Mouse (Mus musculus) heart, postnatal 10 days (tissue): ENCODE data around the gene Ube2n. TPM values are rescaled to one million over a fixed set of nuclear protein-coding genes. Genes with fewer than 3 reads are reported as not detected.

Source experiments
- DNase-seq, 2 experiments: peaks; one replicate each; pipeline ENCODE4 v3.0.0; 2021
- intact Hi-C: fragments of 180-260 bp; cut with DNase I; formaldehyde crosslinking; loops from one replicate; pipeline ENCODE4 v1.15.1; 2025
- total RNA-seq, 2 experiments: library from RNA; stranded (reverse); gene quantifications; 2 replicates each; pipeline ENCODE4 v1.2.3; 2021

Ube2n gene
- total RNA-seq: 100 to 1,000 TPM; 118 to 134 TPM

- intact Hi-C loops: no loop called here
These were observed at the start of gene Ube2n for GRCm38 (mm10) chr10:95514656-95515292. Gene Ube2n (plus strand): TSS chr10:95515145.

GRCm38 (mm10) chr10:95465485-95465896 lies 49.5 kb upstream of the Ube2n start:
- no peak for DNase-seq
- intact Hi-C loops: no loop called here

More at GRCm38 (mm10) chr10:95514656-95515292, at the start of gene Ube2n:
- peak; percentile 98 to 99 for DNase-seq

GRCm38 (mm10) chr10:95468894-95469293 lies 46.1 kb upstream of the Ube2n start:
- no peak for DNase-seq
- intact Hi-C loops: no loop called here

GRCm38 (mm10) chr10:95471186-95471585 lies 43.8 kb upstream of the Ube2n start:
- DNase-seq: no peak
- intact Hi-C loops: no loop called here

- DNase-seq: no peak
- intact Hi-C loops: no loop called here
These were observed 42.9 kb upstream of the Ube2n start for GRCm38 (mm10) chr10:95471889-95472547.

- intact Hi-C loops: loop anchor here (1.0 to 5.0 kb wide), 5 partner anchors 57 to 854 kb away; no protein-coding TSS in a partner anchor
- DNase-seq: peak; percentile 89 to 93
These were observed 39.0 kb upstream of the Ube2n start for GRCm38 (mm10) chr10:95475923-95476322.

- intact Hi-C loops: loop anchor here (2.0 to 5.0 kb wide), 3 partner anchors 59 to 855 kb away; no protein-coding TSS in a partner anchor
- DNase-seq: no peak
These were observed 37.4 kb upstream of the Ube2n start for GRCm38 (mm10) chr10:95477516-95477915.

- DNase-seq: peak; percentile 51 to 60
- intact Hi-C loops: loop anchor here (1.0 to 5.0 kb wide), 3 partner anchors 53 to 543 kb away; no protein-coding TSS in a partner anchor
These were observed 25.3 kb upstream of the Ube2n start for GRCm38 (mm10) chr10:95489653-95490052.

GRCm38 (mm10) chr10:95494268-95494667 lies 20.7 kb upstream of the Ube2n start:
- intact Hi-C loops: no loop called here
- DNase-seq: no peak

- intact Hi-C loops: loop anchor here (5.0 kb wide), 1 partner anchor 41 kb away; no protein-coding TSS in a partner anchor
- no peak for DNase-seq
These were observed 13.9 kb upstream of the Ube2n start for GRCm38 (mm10) chr10:95501033-95501432.

GRCm38 (mm10) chr10:95501463-95502081 lies 13.4 kb upstream of the Ube2n start, which contains the start of gene Mrpl42:
Gene Mrpl42 (minus strand): TSS chr10:95501940.
- peak; percentile 91 to 92 for DNase-seq
- intact Hi-C loops: loop anchor here (5.0 kb wide), 1 partner anchor 41 kb away; no protein-coding TSS in a partner anchor

GRCm38 (mm10) chr10:95503443-95504235 lies 11.3 kb upstream of the Ube2n start:
- intact Hi-C loops: loop anchor here (5.0 kb wide), 1 partner anchor 39 kb away; no protein-coding TSS in a partner anchor
- DNase-seq: no peak

GRCm38 (mm10) chr10:95504341-95504740 lies 10.6 kb upstream of the Ube2n start:
- no peak for DNase-seq
- intact Hi-C loops: loop anchor here (5.0 kb wide), 1 partner anchor 38 kb away; no protein-coding TSS in a partner anchor

GRCm38 (mm10) chr10:95508126-95508525 lies 6.8 kb upstream of the Ube2n start:
- intact Hi-C loops: no loop called here
- DNase-seq: no peak

GRCm38 (mm10) chr10:95508793-95509192 lies 6.2 kb upstream of the Ube2n start:
- intact Hi-C loops: no loop called here
- no peak for DNase-seq

- intact Hi-C loops: no loop called here
These were observed 5.7 kb upstream of the Ube2n start for GRCm38 (mm10) chr10:95509263-95509662.

GRCm38 (mm10) chr10:95512635-95513034 lies 2.3 kb upstream of the Ube2n start:
- intact Hi-C loops: no loop called here
- no peak for DNase-seq

More at GRCm38 (mm10) chr10:95509263-95509662, 5.7 kb upstream of the Ube2n start:
- no peak for DNase-seq

- intact Hi-C loops: no loop called here
- DNase-seq: no peak
These were observed 983 bp upstream of the Ube2n start for GRCm38 (mm10) chr10:95513768-95514556.

GRCm38 (mm10) chr10:95515293-95515931 lies 467 bp downstream of the Ube2n start:
- DNase-seq: peak; percentile 55 to 63
- intact Hi-C loops: no loop called here
